Mouse (Mus musculus) heart, embryonic 16.5 days (tissue): ENCODE measurements around the gene Hspb6. TPM values are rescaled to one million over a fixed set of nuclear protein-coding genes. Genes with fewer than 3 reads are reported as not detected.
A peak's percentile ranks its signal among the peaks of the same experiment; 100 is the strongest.

ENCODE experiments used
- ATAC-seq: fragments of 200-750 bp; cut with Nextera tagmentation; replicated peaks from 2 replicates; pipeline ENCODE4 v1.8.0; 2017; ENCODE audit warnings: moderate number of reproducible peaks; ENCODE audit not compliant: insufficient read depth, low FRiP score; ENCODE audit errors: extremely low read depth
- H3K27ac ChIP-seq: fragments of 300-500 bp; sonication (generic); 2 replicates; pipeline ENCODE4 v1.5.1; 2014; ENCODE audit warnings: mild to moderate bottlenecking, low read length, control low read depth, moderate library complexity
- H3K27me3 ChIP-seq: fragments of 300-500 bp; sonication (generic); 2 replicates; pipeline ENCODE4 v1.6.1; 2014; ENCODE audit warnings: low read length, mixed read lengths; ENCODE audit not compliant: control insufficient read depth, insufficient read depth
- H3K36me3 ChIP-seq: fragments of 300-500 bp; sonication (generic); 2 replicates; pipeline ENCODE4 v1.6.1; 2014; ENCODE audit not compliant: control insufficient read depth, insufficient read depth
- H3K4me1 ChIP-seq: fragments of 300-500 bp; sonication (generic); 2 replicates; pipeline ENCODE4 v1.6.1; 2014; ENCODE audit warnings: low read length, mixed read lengths; ENCODE audit not compliant: control insufficient read depth, insufficient read depth
- H3K4me2 ChIP-seq: fragments of 300-500 bp; sonication (generic); 2 replicates; pipeline ENCODE4 v1.6.1; 2014; ENCODE audit warnings: low read depth, mild to moderate bottlenecking, control low read depth, low read length
- H3K4me3 ChIP-seq: fragments of 300-500 bp; sonication (generic); 2 replicates; pipeline ENCODE4 v1.5.1; 2014; ENCODE audit warnings: mild to moderate bottlenecking, control low read depth, low read length
- H3K9ac ChIP-seq: fragments of 300-500 bp; sonication (generic); 2 replicates; pipeline ENCODE4 v1.6.1; 2014; ENCODE audit warnings: low read length, control low read depth
- H3K9me3 ChIP-seq: fragments of 300-500 bp; sonication (generic); replicated peaks from 2 replicates; pipeline ENCODE4 v1.6.1; 2016; ENCODE audit warnings: low read length; ENCODE audit not compliant: control insufficient read depth
- WGBS: fragments of 180-500 bp; shearing (Covaris S2); extraction: QIAGEN DNeasy Blood & Tissue Kit; methylation state at CpG from one replicate; pipeline ENCODE4 v1.1.7; 2014; 5-methylcytosine and 5-hydroxymethylcytosine counted together
- polyA plus RNA-seq: library from polyadenylated mRNA; unstranded; fragments of >200 nt; fragmentation: Nextera tagmentation; extraction: Ambion mirVana; gene quantifications from 2 replicates; pipeline ENCODE4 v1.2.1, GENCODE M21; 2015

Hspb6 gene
- polyA plus RNA-seq, 1 experiment from 2014 or later: 205 TPM

GRCm38 (mm10) chr7:30549880-30550279, 2.1 kb upstream of the Hspb6 start:
- Histone ChIP-seq H3K36me3 (peaks cover 21% of the 10 kb centered on the region), H3K27ac (no peak overlapping the region), H3K4me2 (no peak overlapping the region), H3K4me3 (no peak overlapping the region), H3K4me1 (peaks cover 16% of the 10 kb centered on the region), H3K9me3 (no peaks in the 10 kb centered on the region), H3K9ac (no peak overlapping the region), H3K27me3 (no peaks in the 10 kb centered on the region)
- no peak for ATAC-seq
- 80% methylated on average over 2 of the region's 2 CpGs for WGBS

DNA sequence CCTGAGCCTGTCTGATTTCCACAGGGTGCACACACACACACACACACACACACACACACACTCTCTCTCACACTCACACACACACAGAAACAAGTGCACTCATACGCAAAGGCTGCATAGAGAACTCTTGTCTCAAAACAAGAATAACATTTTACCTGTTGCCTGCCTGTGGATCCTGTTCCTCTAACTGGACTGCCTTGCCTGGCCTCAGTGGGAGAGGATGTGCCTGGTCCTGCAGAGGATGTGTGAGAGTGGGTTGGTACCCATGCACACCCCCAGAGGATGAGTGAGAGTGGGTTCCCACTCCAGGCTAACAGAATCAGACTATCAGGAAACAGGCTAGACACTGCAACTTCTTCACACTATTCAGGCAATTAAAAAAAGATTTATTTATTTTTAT, 1.4 kb upstream of the Hspb6 start:
- peaks cover 28% of the 10 kb centered on the region for H3K36me3 ChIP-seq
- WGBS: 100% methylated on average over 1 of the region's 1 CpGs
- H3K9me3 ChIP-seq: no peaks in the 10 kb centered on the region
- H3K27ac ChIP-seq: no peak overlapping the region
- H3K4me1 ChIP-seq: peaks cover 16% of the 10 kb centered on the region
- no peak overlapping the region for H3K4me3 ChIP-seq
- no peak for ATAC-seq
- no peak overlapping the region for H3K9ac ChIP-seq
- H3K27me3 ChIP-seq: no peaks in the 10 kb centered on the region
- no peak overlapping the region for H3K4me2 ChIP-seq

- no peaks in the 10 kb centered on the region for H3K27me3 ChIP-seq
- WGBS: 3% methylated on average over 10 of the region's 10 CpGs
- peak overlapping the region; percentile 99 for H3K4me2 ChIP-seq
Measured at GRCm38 (mm10) chr7:30551445-30552101, 405 bp upstream of the Hspb6 start.

DNA sequence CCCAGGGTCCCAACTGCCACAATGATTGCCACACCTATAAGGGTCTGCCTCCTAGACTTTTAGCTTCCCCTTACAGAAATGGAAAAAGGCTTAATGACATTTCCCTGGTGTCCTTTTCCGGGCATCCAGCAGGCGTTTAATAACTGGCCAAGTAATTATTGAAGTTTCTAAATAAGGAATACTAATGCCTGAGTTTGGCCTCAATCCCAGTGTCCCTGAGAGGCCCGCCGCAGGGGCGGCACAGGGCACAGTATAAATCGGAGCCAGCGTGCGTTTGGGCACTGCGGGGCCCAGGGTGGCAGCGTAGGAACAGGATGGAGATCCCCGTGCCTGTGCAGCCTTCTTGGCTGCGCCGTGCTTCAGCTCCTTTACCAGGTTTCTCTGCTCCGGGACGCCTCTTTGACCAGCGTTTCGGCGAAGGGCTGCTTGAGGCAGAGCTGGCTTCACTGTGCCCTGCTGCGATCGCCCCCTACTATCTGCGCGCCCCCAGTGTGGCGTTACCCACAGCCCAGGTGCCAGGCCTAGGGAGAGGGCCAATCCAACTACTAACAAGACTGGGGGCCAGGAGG, 1.1 kb downstream of the Hspb6 start:
- Histone ChIP-seq H3K36me3 (peaks cover 39% of the 10 kb centered on the region), H3K9me3 (no peaks in the 10 kb centered on the region), H3K9ac (peak overlapping the region; percentile 88), H3K27me3 (no peaks in the 10 kb centered on the region), H3K4me2 (peak overlapping the region; percentile 99), H3K4me3 (peak overlapping the region; percentile 68), H3K27ac (peak overlapping the region; percentile 100), H3K4me1 (peaks cover 18% of the 10 kb centered on the region)
- WGBS: 3% methylated on average over 23 of the region's 23 CpGs
- peak; percentile 21; the same call in 1 of the 2 replicates for ATAC-seq

More at GRCm38 (mm10) chr7:30551445-30552101, 405 bp upstream of the Hspb6 start:
- Histone ChIP-seq H3K9ac (peak overlapping the region; percentile 74), H3K9me3 (no peaks in the 10 kb centered on the region), H3K36me3 (peaks cover 31% of the 10 kb centered on the region), H3K27ac (peak overlapping the region; percentile 100), H3K4me3 (peak overlapping the region; percentile 68), H3K4me1 (peaks cover 16% of the 10 kb centered on the region)
- peak; percentile 61 for ATAC-seq

DNA sequence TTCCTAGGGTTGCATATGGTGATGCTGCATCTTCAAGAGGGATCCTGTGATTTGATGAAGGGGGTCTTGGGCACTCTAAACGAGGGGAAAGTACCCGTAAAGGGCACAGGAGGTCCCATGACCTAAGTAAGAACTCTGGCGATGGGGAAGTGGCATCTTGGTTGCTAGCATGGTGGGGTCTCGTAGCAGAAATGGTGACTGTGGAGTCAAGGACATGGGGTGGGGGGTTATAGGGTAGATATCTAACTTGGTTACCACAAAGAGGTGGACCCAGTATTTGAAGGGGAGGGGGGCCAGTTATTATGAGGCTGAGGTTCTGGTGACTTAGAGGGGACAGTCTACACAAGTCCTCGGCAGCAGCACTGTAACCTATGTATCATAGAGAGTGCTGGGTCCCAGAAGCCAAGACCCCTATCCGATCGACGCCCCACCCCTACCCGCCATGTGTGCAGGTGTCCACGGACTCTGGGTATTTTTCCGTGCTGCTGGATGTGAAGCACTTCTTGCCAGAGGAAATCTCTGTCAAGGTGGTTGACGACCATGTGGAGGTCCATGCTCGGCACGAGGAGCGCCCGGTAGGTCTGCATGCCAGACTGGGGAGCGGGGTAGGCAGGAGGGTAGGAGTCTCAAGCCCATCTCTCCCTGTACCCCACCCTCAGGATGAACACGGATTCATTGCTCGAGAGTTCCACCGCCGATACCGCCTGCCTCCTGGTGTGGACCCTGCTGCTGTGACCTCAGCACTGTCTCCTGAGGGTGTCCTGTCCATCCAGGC, 2.0 kb downstream of the Hspb6 start:
- H3K9ac ChIP-seq: peak overlapping the region; percentile 88
- no peaks in the 10 kb centered on the region for H3K27me3 ChIP-seq
- peaks cover 27% of the 10 kb centered on the region for H3K4me1 ChIP-seq
- WGBS: 81% methylated on average over 22 of the region's 22 CpGs
- H3K27ac ChIP-seq: peak overlapping the region; percentile 100
- H3K4me2 ChIP-seq: peak overlapping the region; percentile 99
- H3K9me3 ChIP-seq: no peaks in the 10 kb centered on the region
- no peak for ATAC-seq
- H3K36me3 ChIP-seq: peaks cover 34% of the 10 kb centered on the region
- H3K4me3 ChIP-seq: peak overlapping the region; percentile 68

GRCm38 (mm10) chr7:30556894-30557536, 5.0 kb downstream of the Hspb6 start:
- Histone ChIP-seq H3K27me3 (no peaks in the 10 kb centered on the region), H3K36me3 (peaks cover 33% of the 10 kb centered on the region), H3K4me3 (no peak overlapping the region), H3K9me3 (no peaks in the 10 kb centered on the region), H3K4me2 (no peak overlapping the region), H3K27ac (no peak overlapping the region), H3K4me1 (peaks cover 30% of the 10 kb centered on the region), H3K9ac (no peak overlapping the region)
- no peak for ATAC-seq
- 93% methylated on average over 18 of the region's 18 CpGs for WGBS

DNA sequence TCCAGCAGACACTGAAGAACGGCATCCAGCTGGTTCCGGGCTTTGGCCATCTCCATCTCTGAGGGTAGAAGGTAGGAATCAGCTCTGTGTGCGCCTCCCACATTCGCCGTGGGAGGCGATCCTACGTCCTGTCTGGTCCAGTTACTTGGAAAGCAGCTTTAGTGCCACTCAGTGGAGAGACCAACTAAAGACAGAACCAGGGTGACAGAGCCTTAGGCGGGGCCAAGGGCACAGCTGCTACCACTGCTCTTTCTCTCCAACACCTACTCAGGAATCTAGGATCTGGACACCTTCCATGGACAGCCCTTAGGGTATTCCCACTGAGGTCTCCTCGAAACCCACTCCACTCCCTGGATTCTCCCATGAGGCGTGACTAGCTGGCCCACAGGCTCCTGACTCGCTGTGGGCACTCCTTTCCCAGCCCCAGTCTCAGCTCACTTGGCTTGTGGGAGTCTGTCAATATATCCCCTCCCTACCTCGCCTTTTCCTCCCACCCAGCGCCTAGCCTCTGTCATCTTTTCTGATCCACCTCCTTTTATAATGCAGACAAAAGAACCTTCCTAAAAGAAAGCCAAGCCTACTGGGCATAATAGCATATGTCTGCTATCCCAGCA, 6.0 kb downstream of the Hspb6 start:
- WGBS: 83% methylated on average over 13 of the region's 13 CpGs
- H3K4me2 ChIP-seq: peak overlapping the region; percentile 99
- H3K4me1 ChIP-seq: peaks cover 25% of the 10 kb centered on the region
- H3K36me3 ChIP-seq: peaks cover 33% of the 10 kb centered on the region
- no peak overlapping the region; the same call in 1 of the 2 replicates for H3K4me3 ChIP-seq
- H3K9me3 ChIP-seq: no peaks in the 10 kb centered on the region
- ATAC-seq: no peak
- H3K27ac ChIP-seq: no peak overlapping the region
- H3K27me3 ChIP-seq: no peaks in the 10 kb centered on the region
- peak overlapping the region; percentile 86; the same call in 1 of the 2 replicates for H3K9ac ChIP-seq

DNA sequence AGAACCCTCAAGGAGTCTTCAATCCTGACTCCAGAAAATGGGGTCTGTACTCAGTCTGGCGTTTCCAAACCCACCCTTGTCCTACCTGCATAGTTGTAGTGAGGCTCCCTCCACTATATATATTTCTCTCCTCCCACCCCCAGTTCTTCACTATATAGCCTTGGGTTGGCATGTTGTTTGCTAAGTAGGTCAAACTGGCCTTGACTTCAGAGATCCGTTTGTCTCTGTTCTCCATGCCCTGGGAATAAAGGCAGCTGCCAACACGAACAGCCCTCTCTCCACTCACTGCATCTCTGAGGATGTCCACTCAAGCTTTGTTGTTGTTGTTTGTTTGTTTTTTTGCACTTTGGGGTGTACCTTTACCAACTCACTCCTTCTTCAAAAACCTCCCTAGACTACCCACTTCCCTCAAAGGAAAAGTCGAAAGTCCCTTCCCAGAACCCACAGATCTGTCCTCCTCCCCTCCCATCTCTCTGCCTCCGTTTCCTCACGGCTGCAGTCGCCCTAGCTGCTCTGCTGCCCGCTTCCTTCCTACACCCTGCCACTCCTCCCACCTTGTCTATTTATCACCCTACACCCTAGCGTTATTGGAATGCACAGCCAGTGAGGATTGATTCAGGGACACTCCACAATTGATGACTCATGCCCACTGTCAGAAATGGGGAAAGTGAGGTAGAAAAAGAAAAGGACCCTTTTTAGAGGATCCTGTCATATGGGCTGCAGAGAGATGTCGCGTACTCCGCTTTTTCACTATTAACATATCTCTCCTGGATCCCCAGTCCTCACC, 6.9 kb downstream of the Hspb6 start:
- H3K27ac ChIP-seq: peak overlapping the region; percentile 81

More for the DNA sequence above, 6.9 kb downstream of the Hspb6 start:
- Histone ChIP-seq H3K4me2 (peak overlapping the region; percentile 99), H3K4me1 (peaks cover 22% of the 10 kb centered on the region), H3K9ac (peak overlapping the region; percentile 86), H3K4me3 (peak overlapping the region; percentile 82), H3K36me3 (peaks cover 33% of the 10 kb centered on the region), H3K27me3 (no peaks in the 10 kb centered on the region), H3K9me3 (no peaks in the 10 kb centered on the region)
- no peak for ATAC-seq
- 11% methylated on average over 12 of the region's 12 CpGs for WGBS
